Mouse (Mus musculus) gastrocnemius, postnatal 14 days (tissue): ENCODE data around the gene Tjp3. TPM values are rescaled to one million over a fixed set of nuclear protein-coding genes. Genes with fewer than 3 reads are reported as not detected.

Experiments used
- DNase-seq: peaks from one replicate; pipeline ENCODE4 v3.0.0; 2021; ENCODE audit warnings: mixed read lengths
- intact Hi-C: fragments of 180-260 bp; cut with DNase I; formaldehyde crosslinking; loops from one replicate; pipeline ENCODE4 v1.15.1; 2025; ENCODE audit warnings: low total_unique reads
- total RNA-seq, 2 experiments: library from RNA; stranded (reverse); gene quantifications; 2 replicates each; pipeline ENCODE4 v1.2.3; 2021

Tjp3 gene
- total RNA-seq, 2 experiments from 2014 or later = not detected

DNA sequence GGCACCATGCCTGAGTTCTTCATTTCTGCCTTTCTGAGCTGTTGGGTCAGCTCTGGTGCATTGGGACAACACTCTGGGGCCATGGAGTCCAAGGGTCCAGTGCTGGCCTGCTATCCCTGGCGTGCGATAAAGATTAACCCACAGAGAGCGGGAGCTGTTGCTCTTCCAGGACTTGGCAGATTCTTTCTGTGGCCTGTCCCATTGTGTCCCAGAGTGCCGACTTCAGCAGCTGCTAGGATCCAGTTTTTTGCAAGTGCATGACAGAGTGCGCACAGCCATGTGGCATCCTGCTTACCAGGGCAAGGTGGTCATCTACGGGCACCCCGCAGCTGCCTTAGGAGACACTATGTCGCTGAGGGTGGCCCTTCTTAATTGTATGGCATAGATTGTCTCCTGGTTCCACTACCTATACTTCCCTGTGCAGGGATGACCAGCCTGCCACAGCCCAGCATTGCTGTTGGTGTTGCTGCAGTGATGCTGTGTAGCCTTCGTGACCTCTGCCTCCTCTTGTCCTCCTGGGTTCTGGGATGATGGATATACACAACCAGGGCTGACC is 9.0 kb upstream of the Tjp3 start:
- DNase-seq = no peak
- intact Hi-C loops = no loop called here

GRCm38 (mm10) chr10:81299585-81300351 is 8.4 kb upstream of the Tjp3 start:
- intact Hi-C loops = no loop called here
- DNase-seq = no peak

- no peak for DNase-seq
- intact Hi-C loops = no loop called here
Observed at GRCm38 (mm10) chr10:81298369-81299100, 7.2 kb upstream of the Tjp3 start.

GRCm38 (mm10) chr10:81297845-81298244 is 6.5 kb upstream of the Tjp3 start:
- DNase-seq = peak; percentile 48
- intact Hi-C loops = no loop called here

DNA sequence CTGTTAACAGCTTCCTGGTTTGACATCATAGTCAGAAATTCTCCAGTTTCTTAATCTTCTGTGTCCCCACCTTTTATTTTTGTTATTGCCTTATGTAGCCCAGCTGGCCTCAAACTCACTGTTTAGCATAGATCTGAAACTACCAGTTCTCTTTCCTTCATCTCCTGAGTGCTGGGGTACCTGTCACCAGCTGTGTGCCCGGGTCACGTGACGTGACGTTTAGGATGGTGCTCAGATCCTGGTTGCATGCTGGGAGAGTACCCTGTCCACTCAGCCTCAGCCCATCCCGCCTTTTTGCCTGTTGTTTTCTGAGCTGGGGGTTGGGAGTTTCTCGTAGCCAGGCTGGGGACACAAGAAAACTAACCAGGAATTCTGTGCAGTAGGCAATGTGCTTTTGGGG is 5.9 kb upstream of the Tjp3 start:
- intact Hi-C loops = no loop called here
- no peak for DNase-seq

DNA sequence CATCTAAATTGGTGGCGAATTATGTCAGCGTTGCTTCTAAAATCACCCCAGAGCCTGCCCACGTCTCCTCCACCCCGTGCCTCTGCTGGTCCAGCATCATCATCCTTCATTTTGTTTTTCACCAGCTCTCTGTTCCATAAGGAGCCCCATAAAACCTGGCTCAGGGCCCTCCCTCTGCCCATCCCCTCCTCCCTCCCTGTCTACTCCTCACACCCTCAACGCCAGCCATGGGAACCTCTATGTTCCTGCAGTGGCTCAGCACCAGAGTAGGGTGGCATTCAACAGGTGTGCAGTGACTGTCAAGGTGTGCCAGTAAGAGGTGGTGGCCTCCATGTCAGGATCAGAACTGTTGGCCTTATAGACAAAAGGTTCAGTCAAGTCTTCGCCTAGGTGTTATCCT is 3.8 kb upstream of the Tjp3 start:
- DNase-seq = no peak
- intact Hi-C loops = no loop called here

DNA sequence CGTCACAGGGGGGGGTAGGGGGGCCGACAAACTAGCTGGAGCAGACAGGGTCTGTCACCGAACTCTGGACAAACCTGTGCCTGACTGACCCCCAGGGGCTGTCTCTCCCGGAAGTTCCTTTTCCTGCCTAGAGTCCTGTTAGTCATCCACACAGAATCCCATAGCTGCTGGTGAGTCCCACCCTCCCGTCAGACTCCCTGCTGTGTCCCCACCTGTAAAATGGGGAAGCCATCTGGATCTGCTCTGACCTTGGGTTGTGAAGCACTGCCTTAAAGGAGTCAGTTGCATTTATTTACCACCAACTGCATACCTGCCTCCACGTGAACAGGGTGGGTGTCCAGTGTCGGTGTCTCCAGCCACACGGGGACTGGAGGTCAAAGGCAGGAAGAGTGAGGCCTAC is 3.1 kb upstream of the Tjp3 start:
- intact Hi-C loops = no loop called here
- no peak for DNase-seq

GRCm38 (mm10) chr10:81293334-81294030 is 2.1 kb upstream of the Tjp3 start:
- no peak for DNase-seq
- intact Hi-C loops = no loop called here

- peak; percentile 98 for DNase-seq
- intact Hi-C loops = no loop called here
Observed at GRCm38 (mm10) chr10:81292554-81293333, 1.4 kb upstream of the Tjp3 start, which contains the start of gene Pip5k1c. Gene Pip5k1c, plus strand, starts transcription at chr10:81292963.

DNA sequence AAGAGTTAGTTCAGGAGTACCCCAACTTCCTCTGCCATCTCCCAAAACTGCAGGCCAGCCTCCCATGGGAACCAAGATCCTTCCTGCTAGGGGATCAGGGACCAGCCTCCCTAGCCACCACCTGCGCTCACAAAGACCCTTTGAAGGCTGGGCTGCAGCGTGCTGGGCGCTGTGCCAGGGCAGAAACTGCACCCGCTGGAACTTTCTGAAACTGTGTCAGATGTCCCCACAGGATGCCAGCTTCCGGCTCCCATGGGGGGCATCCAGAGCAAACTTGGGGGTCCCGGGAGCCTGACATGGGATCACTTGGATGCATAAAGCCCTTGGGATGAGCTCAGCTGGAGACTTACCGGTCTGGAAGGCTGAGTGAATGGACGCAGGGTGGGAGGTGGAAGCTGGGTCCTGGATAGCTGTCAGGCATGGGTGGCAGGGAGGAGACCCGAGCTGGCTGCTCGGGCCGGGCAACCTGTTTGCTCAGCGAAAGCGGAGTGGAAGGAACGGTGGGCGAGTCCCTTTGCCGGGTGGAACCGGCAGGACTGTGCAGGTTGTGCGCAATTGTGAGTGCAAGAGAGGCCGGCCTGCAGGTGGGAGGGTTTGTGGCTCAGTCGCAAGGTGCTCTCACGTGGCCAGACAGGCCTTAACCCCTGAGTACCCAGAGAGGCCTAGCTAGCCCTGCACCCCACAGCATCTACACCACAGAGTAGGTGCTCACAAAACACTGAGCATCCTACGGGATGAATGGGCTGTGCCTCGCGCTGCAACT is 502 bp downstream of the Tjp3 start:
- intact Hi-C loops = no loop called here
- DNase-seq = no peak

- DNase-seq = no peak
- intact Hi-C loops = loop anchor here (5.0 to 10.0 kb wide), 2 partner anchors 62 to 165 kb away; partner anchors contain the start of genes Hmg20b and Nfic
Observed at GRCm38 (mm10) chr10:81289811-81290210, 1.6 kb downstream of the Tjp3 start.

- intact Hi-C loops = loop anchor here (5.0 to 10.0 kb wide), 2 partner anchors 63 to 166 kb away; partner anchors contain the start of genes Hmg20b and Nfic
- peak; percentile 73 for DNase-seq
Observed at GRCm38 (mm10) chr10:81289278-81289677, 2.1 kb downstream of the Tjp3 start.

- no peak for DNase-seq
- intact Hi-C loops = loop anchor here (5.0 to 10.0 kb wide), 2 partner anchors 64 to 166 kb away; partner anchors contain the start of genes Hmg20b and Nfic
Observed at GRCm38 (mm10) chr10:81288601-81289000, 2.8 kb downstream of the Tjp3 start.

DNA sequence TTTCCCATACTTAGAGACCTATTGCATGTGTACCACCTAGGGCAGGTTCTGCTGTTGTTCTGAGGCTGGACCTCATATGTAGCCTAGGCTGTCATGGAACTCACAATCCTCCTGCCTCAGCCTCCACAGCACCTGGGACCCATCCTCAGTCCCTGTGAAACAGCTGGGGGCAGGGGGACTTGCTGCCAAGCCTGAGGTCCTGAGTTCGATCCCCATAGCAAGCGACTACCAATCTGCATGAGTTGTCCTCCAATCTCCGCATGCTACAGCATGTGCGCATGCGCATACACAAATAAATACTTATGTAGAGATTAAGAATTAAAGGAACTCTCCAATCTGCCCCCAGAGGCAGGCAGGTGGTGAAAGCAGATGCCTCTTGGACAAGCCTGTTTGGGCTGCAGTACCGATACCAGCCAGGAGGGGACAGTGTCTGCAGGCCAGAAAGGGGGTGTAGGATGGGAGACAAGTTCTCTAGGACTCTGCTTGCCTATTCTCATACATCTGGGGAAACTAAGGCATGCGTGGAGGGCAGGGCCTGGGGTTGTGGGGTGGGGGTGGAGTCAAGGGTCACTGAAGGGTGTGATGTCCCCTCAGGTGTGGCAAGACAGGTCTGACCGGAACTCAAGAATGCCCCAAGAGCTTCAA is 3.7 kb downstream of the Tjp3 start:
- peak; percentile 54 for DNase-seq
- intact Hi-C loops = loop anchor here (5.0 to 10.0 kb wide), 2 partner anchors 65 to 167 kb away; partner anchors contain the start of genes Hmg20b and Nfic

DNA sequence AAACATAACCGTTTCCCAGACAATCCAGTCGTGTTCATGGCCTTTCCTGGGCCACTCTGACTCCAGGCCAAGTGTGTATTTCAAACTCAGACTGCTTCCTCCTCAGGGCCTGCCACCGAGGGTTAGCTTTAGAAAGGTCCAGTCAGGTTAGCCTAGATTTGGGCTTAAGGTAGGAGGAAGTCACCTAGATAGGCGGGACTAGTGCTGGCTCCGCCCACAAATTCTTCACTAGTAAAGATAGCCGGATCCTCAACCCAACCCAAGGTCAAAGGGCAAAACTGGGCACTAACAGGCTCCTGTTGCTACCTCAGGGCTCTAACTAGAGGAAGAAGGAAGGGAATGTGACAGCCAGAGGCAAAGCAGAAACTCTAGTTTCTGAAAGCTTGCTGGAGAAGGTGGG is 4.8 kb downstream of the Tjp3 start:
- DNase-seq = no peak
- intact Hi-C loops = loop anchor here (5.0 to 10.0 kb wide), 2 partner anchors 66 to 168 kb away; partner anchors contain the start of genes Hmg20b and Nfic

DNA sequence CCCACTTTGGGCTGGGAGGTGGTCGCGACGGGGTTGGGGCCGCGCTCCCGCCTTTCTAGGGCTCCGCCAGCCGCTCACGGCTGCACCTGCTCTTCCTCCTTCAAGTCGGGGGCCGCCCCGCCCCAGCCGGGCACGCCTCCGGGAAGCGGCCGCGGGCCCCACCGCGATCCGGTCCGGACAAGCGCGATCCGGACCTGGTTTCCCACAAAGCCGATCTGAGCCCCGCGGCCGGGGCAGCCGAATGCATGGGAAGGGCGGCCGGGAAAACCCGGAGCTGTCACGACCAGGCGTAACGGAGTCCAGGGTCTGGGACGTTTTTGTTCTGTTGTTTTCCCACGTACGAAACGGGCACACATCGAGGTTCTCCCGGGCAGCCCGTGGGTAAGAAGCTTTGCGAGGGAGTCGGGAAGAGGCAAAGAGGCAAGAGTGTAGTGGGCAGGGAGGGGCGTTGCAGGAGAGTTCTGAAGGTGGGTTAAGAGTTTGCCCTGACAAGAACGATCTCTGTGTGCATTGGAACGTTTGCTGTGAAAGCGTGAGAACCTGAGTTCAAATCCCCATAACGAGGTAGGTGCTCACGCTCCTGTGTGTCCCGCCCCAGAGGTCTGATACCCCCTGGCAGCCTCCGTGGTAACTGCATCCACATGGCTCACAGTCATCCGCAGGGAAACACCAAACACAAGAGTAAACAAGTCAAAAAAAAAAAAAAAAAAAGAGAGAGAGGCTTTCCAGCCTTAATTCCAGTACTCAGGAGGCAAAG is 5.5 kb downstream of the Tjp3 start:
- intact Hi-C loops = loop anchor here (5.0 to 10.0 kb wide), 2 partner anchors 66 to 169 kb away; partner anchors contain the start of genes Hmg20b and Nfic
- peak; percentile 91 for DNase-seq

DNA sequence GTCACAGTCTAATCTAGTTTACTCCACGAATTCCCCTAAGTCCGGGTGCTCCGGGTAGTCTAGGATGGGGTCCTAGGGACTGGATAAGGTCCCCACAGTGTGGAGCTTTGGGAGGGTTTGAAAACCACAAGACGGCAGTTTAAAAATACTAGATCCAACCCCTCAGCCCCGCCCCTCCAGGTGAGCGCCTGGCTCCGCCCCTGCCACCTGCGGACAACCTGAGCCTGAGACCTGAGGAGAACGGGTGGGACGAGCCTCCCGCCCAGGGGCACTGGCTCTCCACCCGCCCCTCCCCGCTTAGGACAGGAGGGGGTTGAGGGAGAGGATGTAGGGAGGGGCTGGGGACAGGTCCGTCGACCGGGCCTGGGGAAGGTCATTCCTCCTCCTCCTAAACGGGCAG is 6.7 kb downstream of the Tjp3 start:
- intact Hi-C loops = loop anchor here (5.0 to 10.0 kb wide), 2 partner anchors 68 to 170 kb away; partner anchors contain the start of genes Hmg20b and Nfic
- DNase-seq = no peak
